Mouse (Mus musculus): ENCODE results near the gene Epyc.

The Epyc gene

DNA sequence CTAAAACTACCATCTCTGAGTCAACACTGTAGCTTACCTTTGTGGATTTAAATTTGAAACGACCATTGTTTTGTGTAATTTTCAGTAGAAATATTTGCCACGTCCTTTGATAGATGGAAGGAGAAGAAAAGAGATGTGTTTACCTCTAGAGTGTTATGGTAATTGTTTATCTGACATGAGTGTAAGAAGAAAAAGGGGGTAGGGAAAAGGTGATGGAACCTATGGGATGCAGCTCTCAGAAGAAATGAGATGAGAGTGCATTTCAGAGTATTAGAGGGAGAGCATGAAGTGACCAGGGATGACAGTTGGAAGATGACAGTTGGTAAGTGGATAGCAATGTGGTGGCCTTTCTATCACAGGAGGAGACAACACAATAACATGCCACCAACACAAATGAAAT, at the start of gene Epyc:
Gene Epyc (plus strand): TSS at position 301 of the 400 bp plus-strand sequence.
- no peak for DNase-seq

GRCm38 (mm10) chr10:97595680-97596079, 48.2 kb upstream of the Epyc start:
- no peak for DNase-seq

- no peak for DNase-seq
Measured at GRCm38 (mm10) chr10:97601744-97602143, 42.1 kb upstream of the Epyc start.

GRCm38 (mm10) chr10:97603256-97603655, 40.6 kb upstream of the Epyc start:
- DNase-seq, result no peak

DNA sequence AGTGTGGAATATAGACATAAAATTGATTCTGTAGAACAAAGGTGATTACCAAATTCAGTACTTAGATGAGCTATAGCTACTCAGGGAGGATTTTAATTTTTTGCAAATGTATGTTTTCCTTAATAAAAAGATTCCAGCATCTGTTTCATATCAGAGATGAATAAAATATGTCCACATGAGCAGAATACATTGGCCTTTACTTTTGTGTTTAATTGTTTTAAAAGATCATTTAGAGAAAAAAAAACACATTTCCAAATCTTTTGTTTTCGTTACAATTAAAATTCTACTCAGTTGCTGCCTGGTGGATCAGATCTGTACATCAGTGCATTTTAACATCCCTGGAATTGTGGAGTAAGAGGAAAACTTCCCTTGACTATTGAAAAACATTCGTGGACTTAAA, 37.3 kb upstream of the Epyc start, which contains the start of gene Kera:
Gene Kera (plus strand): TSS at position 301 of the 400 bp plus-strand sequence.
- no peak for DNase-seq

DNA sequence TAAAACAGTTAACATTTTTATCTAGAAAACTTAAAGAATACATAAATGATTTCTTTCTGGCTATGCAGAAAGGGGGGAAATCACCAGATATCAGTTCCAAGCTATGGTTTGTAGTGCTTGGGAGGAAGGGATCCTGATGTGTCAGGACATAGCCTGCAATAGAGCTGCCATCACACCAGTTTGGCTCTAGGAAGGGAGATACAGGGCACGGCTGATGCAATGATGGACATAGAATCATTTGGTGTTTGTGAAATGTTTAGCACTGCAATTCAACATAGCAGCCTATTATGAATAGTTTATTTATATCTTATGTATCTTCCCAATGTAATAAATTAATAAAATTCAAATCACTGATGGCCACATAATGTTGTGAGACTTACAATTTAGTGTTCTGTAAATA, 21.5 kb upstream of the Epyc start:
- DNase-seq, result no peak

DNA sequence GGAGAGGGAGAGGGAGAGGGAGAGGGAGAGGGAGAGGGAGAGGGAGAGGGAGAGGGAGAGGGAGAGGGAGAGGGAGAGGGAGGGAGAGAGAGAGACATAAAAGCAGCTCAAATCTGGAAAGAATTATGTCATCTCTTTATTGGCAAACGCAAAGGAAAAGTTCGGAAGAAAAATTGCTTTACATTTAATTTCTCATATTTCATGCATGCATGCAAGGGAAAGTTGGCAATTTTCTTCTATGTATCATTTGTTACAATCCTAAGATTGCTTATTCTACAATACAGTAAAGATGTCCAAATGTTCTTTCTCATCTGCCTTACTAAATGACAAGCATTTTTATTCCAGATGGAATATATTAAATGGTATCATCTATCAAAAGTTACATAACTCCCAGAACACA, 19.5 kb upstream of the Epyc start:
- no peak for DNase-seq

- no peak for DNase-seq
Measured at GRCm38 (mm10) chr10:97625116-97625515, 18.8 kb upstream of the Epyc start.

- no peak for DNase-seq
Measured at GRCm38 (mm10) chr10:97626543-97626942, 17.3 kb upstream of the Epyc start.

GRCm38 (mm10) chr10:97631061-97631460, 12.8 kb upstream of the Epyc start:
- DNase-seq, result no peak

GRCm38 (mm10) chr10:97641926-97642325, 1.9 kb upstream of the Epyc start:
- DNase-seq, result no peak

DNA sequence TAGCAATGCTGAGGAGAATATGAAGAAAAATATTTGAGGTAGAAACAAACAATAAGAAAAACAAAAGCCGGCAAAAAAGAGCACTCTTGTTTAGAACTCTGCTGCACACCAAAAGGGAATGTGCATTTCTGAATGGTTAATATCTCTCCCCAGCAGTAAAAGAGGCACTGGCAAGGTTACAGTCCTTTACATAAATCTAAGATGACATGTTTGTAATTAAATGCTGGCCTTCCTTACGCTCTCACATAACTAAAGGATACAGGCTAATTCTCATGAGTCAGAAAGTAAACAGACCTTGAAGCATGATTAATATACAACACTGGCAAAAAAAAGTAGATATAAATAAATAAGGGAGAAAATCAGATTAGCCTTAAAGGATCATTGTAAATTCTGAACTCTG, 6.5 kb downstream of the Epyc start:
- no peak for DNase-seq

- no peak for DNase-seq
Measured at GRCm38 (mm10) chr10:97659489-97659888, 15.6 kb downstream of the Epyc start.

DNA sequence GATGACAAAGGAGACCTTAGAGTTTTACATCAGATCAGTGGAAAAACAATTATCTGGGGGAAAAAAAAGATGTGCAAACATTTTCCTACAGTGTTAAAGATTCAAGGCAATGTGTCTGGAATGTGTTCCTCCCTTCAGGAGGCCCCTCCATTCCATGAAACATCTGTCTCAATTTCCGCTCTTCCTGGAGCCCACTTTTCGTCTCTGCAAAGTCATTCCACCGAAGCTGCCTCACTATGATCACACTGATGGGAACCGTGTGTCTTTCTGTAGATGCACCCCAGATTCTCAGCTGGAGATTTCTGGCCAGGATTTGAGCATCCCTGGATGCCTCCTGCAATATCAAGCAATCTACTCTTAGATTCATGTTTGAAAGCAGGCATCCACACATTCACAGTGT, 24.8 kb downstream of the Epyc start:
- DNase-seq, result no peak

DNA sequence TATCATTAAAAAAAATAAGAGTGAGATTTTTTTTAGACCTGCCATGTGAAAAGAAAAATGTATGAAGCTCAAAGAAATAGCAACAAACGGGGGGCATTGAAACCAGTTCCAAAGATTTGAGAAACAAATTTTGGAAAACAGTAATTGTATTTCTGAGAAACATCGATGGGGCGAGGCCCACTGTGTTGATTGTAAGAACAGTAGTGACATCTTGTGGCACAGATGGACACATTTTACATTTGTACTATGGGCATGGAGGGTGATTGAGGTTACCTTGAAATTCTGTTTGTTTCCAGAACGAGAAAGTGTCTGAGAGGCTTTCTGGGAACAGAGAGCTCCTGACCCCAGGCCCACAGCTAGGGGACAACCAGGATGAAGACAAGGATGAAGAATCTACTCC, 26.3 kb downstream of the Epyc start:
- no peak for DNase-seq

- no peak for DNase-seq
Measured at GRCm38 (mm10) chr10:97673239-97673638, 29.4 kb downstream of the Epyc start.

DNA sequence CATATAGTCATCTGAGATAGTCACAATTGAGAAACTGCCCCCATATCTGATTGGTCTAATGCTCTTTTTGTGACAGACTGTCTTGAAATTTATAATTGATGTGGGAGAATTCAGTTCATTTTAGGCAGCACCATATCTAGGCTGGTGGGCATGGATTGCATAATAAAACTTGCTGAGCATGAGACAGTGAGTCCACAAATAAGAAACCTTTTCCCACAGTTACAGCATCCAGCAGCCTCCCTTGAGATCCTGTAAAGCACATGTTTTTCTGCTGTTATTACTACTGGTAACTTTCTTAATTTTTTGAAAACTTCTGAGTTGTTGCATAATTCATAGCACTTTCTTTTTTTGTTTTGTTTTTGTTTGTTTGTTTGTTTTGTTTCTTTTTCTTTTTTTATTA, 39.1 kb downstream of the Epyc start:
- no peak for DNase-seq

- no peak for DNase-seq
Measured at GRCm38 (mm10) chr10:97687198-97687597, 43.3 kb downstream of the Epyc start.

GRCm38 (mm10) chr10:97689425-97689824, 45.6 kb downstream of the Epyc start:
- no peak for DNase-seq

GRCm38 (mm10) chr10:97692913-97693312, 49.0 kb downstream of the Epyc start, which contains the start of gene Ccer1:
Gene Ccer1 (plus strand): TSS chr10:97693059.
- no peak for DNase-seq

DNA sequence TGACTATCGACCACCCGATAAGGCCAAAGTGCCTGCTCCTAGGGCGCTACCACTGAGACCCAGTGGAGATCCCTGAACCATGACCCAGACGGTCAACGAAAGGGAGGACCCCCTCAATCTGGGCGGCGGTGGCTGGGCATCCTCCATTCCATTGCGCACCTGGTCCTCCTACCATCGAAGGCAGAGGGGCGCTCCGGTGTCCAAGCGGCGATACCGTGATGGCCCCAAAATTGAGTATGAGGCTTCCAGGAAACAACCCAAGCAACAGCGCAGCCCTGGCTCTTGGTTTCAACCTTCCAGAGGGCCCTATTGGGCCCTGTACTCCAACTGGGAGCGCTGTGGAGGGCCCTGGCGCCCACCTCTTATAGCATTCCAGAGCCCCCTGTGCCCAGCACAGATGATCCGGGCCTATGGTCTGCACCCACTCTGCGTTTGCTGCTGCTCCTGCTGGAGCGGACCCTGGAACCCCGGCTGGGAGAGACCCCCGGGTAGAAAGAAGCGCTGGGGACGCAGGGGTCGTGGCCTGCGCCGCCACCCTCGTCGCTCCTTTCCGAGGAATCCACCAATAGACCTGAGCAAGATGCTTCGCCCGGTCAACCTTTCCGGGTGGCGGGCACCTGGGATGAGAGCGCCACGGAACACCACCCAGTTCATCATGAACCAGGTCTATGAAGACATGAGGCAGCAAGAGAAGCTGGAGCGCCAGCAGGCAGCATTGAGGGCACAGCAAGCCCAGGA, 49.7 kb downstream of the Epyc start:
- DNase-seq, result no peak

DNA sequence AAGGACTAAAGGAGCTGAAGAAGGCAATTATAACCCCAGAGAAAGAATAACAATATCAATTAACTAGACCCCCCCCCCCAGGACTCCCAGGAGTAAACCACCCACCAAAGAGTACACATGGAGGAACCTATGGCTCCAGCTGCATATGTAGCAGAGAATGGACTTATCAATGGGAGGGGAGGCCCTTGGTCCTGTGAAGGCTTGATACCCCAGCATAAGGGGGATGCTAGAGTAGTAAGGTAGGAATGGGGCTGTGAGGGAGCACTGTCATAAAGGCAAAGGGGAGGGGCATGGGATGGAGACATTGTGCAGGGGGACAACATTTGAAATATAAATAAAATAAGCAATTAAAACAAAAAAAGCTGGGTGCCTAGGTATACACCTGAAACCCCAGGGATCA, 58.5 kb downstream of the Epyc start:
- DNase-seq, result no peak

GRCm38 (mm10) chr10:97704562-97704961, 60.7 kb downstream of the Epyc start:
- DNase-seq, result peak; percentile 7 to 42

GRCm38 (mm10) chr10:97712687-97713086, 68.8 kb downstream of the Epyc start:
- peak in 1 of 2 experiments; percentile 2 for DNase-seq

GRCm38 (mm10) chr10:97714584-97714983, 70.7 kb downstream of the Epyc start:
- DNase-seq, result no peak
